Mouse (Mus musculus) MEL (cell line): ENCODE data around the gene Aff2.

Experiments
- CTCF ChIP-seq, 3 experiments: IDR thresholded peaks in 2 of 3; conservative IDR thresholded peaks in 1 of 3; 2 replicates each; pipeline ENCODE4 v1.5.1; 2011 to 2012; ENCODE audit warnings: low read length in 3 of 3, low read depth in 2 of 3, mild to moderate bottlenecking in 2 of 3, improper control_type of control experiment in 1 of 3, inconsistent platforms in 1 of 3, mixed read lengths in 1 of 3, moderate library complexity in 1 of 3; ENCODE audit not compliant: control insufficient read depth in 1 of 3, insufficient read depth in 1 of 3, poor library complexity in 1 of 3, severe bottlenecking in 1 of 3
- EP300 ChIP-seq, 2 experiments: IDR thresholded peaks; 2 replicates each; pipeline ENCODE4 v1.6.1; 2011; ENCODE audit warnings: improper control_type of control experiment in 2 of 2, low read length in 2 of 2, low read depth in 1 of 2, mild to moderate bottlenecking in 1 of 2
- GATA1 ChIP-seq: IDR thresholded peaks from 2 replicates; pipeline ENCODE4 v1.6.1; 2011; ENCODE audit warnings: low read depth, low read length, improper control_type of control experiment
- HCFC1 ChIP-seq: IDR thresholded peaks from 2 replicates; pipeline ENCODE4 v1.6.1; 2012; ENCODE audit warnings: low read depth, mild to moderate bottlenecking, inconsistent platforms, low read length, improper control_type of control experiment, moderate library complexity
- MAX ChIP-seq: IDR thresholded peaks from 2 replicates; pipeline ENCODE4 v1.6.1; 2011; ENCODE audit warnings: low read length, improper control_type of control experiment
- POLR2A ChIP-seq, 2 experiments: IDR thresholded peaks; 2 replicates each; pipeline ENCODE4 v1.6.1; 2011 to 2012; ENCODE audit warnings: low read length in 2 of 2, mild to moderate bottlenecking in 2 of 2, control low read depth in 1 of 2, improper control_type of control experiment in 1 of 2, low read depth in 1 of 2, moderate library complexity in 1 of 2; ENCODE audit not compliant: control insufficient read depth in 1 of 2, insufficient read depth in 1 of 2, poor library complexity in 1 of 2
- POLR2AphosphoS2 ChIP-seq: IDR thresholded peaks from 2 replicates; pipeline ENCODE4 v1.6.1; 2011; ENCODE audit warnings: low read length, improper control_type of control experiment
- POLR2AphosphoS5 ChIP-seq: IDR thresholded peaks from 2 replicates; pipeline ENCODE4 v1.6.1; 2012; ENCODE audit warnings: low read depth, borderline replicate concordance, mild to moderate bottlenecking, inconsistent platforms, low read length, moderate library complexity, mixed read lengths
- USF1 ChIP-seq: IDR thresholded peaks from 2 replicates; pipeline ENCODE4 v1.6.1; 2014; ENCODE audit warnings: low read depth, mild to moderate bottlenecking, inconsistent platforms, low read length, improper control_type of control experiment, moderate library complexity
- USF2 ChIP-seq, 2 experiments: IDR thresholded peaks; 2 replicates each; pipeline ENCODE4 v1.6.1; 2011 to 2012; ENCODE audit warnings: improper control_type of control experiment in 2 of 2, low read length in 2 of 2, borderline replicate concordance in 1 of 2, inconsistent platforms in 1 of 2, low read depth in 1 of 2, mild to moderate bottlenecking in 1 of 2; ENCODE audit not compliant: insufficient read depth in 1 of 2
- ZC3H11A ChIP-seq: IDR thresholded peaks from 2 replicates; pipeline ENCODE4 v1.6.1; 2012; ENCODE audit warnings: low read depth, mild to moderate bottlenecking, inconsistent platforms, low read length, improper control_type of control experiment
- ZKSCAN1 ChIP-seq: IDR thresholded peaks from 2 replicates; pipeline ENCODE4 v1.6.1; 2012; ENCODE audit warnings: low read depth, mild to moderate bottlenecking, inconsistent platforms, low read length, improper control_type of control experiment, moderate library complexity
- ZMIZ1 ChIP-seq: IDR thresholded peaks from 2 replicates; pipeline ENCODE4 v1.6.1; 2012; ENCODE audit warnings: low read depth, mild to moderate bottlenecking, inconsistent platforms, low read length, improper control_type of control experiment, moderate library complexity
- ZNF384 ChIP-seq: IDR thresholded peaks from 2 replicates; pipeline ENCODE4 v1.6.1; 2012; ENCODE audit warnings: low read depth, mild to moderate bottlenecking, inconsistent platforms, low read length, improper control_type of control experiment

DNA sequence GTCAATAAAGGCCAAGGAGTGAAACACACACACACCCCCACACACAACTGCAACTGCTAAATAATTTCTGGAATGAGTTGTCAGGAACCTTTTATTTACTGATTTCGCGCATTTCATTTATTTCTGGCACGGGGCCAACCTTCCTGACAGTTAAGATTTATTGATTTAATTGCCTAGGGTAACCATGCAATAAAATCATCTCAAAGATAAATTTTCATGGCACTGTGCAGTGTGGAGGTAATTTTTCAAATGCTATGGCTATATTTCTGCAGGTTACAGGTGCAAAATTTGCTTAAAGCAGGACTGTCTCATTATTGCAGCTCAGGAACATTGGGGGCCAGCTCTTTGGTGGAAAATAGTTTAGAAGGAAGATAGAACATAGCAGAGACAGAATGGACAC is 531.6 kb downstream of the Aff2 start:
- TF ChIP-seq POLR2AphosphoS2: no peak
- TF ChIP-seq POLR2AphosphoS5: no peak
- TF ChIP-seq POLR2A (IDR thresholded peaks at IDR 0.05; ENCODE audit: control insufficient read depth in 1 of 2, insufficient read depth in 1 of 2, low read depth in 1 of 2, low read length in 2 of 2, poor library complexity in 1 of 2): no peak
- TF ChIP-seq CTCF (IDR thresholded peaks at IDR 0.05 in 2 of 3, conservative IDR thresholded peaks at IDR 0.05 in 1 of 3; ENCODE audit: control insufficient read depth in 1 of 3, insufficient read depth in 1 of 3, low read depth in 2 of 3, low read length in 3 of 3, poor library complexity in 1 of 3, severe bottlenecking in 1 of 3): no peak
- no peak for TF ChIP-seq HCFC1
- no peak for TF ChIP-seq ZMIZ1
- no peak for TF ChIP-seq EP300 (IDR thresholded peaks at IDR 0.05; ENCODE audit: low read depth in 1 of 2, low read length in 2 of 2)
- no peak for TF ChIP-seq ZC3H11A
- TF ChIP-seq USF1: no peak
- TF ChIP-seq GATA1: no peak
- no peak for TF ChIP-seq ZNF384
- no peak for TF ChIP-seq MAX
- TF ChIP-seq USF2 (IDR thresholded peaks at IDR 0.05; ENCODE audit: borderline replicate concordance in 1 of 2, insufficient read depth in 1 of 2, low read depth in 1 of 2, low read length in 2 of 2): no peak
- TF ChIP-seq ZKSCAN1: no peak
